Mouse (Mus musculus): ENCODE data around the gene Brd1. TPM values are rescaled to one million over a fixed set of nuclear protein-coding genes. Genes with fewer than 3 reads are reported as not detected.
"Not testable (repeated sequence)": the region's sequence is repeated elsewhere in the genome, so short reads cannot be mapped to it uniquely, and the experiment has no call there.

Brd1 gene
- total and polyA plus RNA-seq, 2 experiments from 2014 or later = 9.9 to 36.8 TPM

DNA sequence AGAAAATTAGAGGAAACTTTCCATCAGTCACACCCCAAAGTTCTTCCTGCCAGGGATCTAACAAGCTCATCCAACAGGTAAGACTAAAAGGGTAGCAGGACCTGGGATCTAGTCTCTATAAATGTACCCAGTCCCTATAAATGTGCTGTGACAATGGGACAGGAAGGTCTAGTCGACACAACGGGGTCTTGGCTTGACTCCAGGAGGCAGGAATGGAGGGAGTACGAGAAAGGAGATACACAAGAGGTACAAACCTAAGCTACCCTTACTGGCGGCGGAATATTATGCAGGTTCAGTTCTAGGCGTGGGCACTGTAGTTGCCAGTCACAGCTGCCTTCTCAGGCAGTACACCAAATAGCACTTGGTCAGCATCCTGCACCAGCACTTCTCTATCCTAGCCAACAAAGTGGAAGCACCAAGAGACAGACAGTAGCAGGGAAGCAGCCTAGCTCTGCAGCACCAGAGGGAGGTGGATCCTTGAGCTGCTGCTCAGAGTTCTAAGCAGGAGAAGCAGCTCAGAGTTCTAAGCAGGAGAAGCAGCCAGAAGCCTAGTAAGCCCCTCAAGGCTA is 19.9 kb downstream of the Brd1 start:
- no peaks in the 10 kb centered on the region for H3K27me3 ChIP-seq (ENCODE audit: control insufficient read depth, insufficient read depth, low read length)
- H3K9ac ChIP-seq (replicated peaks; ENCODE audit: low read depth, low read length) = no peak overlapping the region
- H3K4me2 ChIP-seq (ENCODE audit: low read depth, low read length) = no peak overlapping the region
- 51% methylated on average over 6 of the region's 6 CpGs for WGBS
- no peaks in the 10 kb centered on the region for H3K9me3 ChIP-seq (replicated peaks; ENCODE audit: control insufficient read depth, low read length)
- ATAC-seq (ENCODE audit: insufficient read depth, low read depth) (no peak), DNase-seq (ENCODE audit: low spot score) (no peak)
- no peak overlapping the region for H3K27ac ChIP-seq (ENCODE audit: low read depth)
- H3K36me3 ChIP-seq (replicated peaks; ENCODE audit: control insufficient read depth, insufficient read depth, low read length) = peaks cover 89% of the 10 kb centered on the region
- TF ChIP-seq CTCF (IDR thresholded peaks at IDR 0.05; ENCODE audit: low read depth) = no peak
- no peak for TF ChIP-seq EP300 (IDR thresholded peaks at IDR 0.05; ENCODE audit: low read depth)
- H3K4me1 ChIP-seq (ENCODE audit: control insufficient read depth, insufficient read depth) = no peaks in the 10 kb centered on the region
- H3K4me3 ChIP-seq (ENCODE audit: low read depth, low read length) = no peak overlapping the region

DNA sequence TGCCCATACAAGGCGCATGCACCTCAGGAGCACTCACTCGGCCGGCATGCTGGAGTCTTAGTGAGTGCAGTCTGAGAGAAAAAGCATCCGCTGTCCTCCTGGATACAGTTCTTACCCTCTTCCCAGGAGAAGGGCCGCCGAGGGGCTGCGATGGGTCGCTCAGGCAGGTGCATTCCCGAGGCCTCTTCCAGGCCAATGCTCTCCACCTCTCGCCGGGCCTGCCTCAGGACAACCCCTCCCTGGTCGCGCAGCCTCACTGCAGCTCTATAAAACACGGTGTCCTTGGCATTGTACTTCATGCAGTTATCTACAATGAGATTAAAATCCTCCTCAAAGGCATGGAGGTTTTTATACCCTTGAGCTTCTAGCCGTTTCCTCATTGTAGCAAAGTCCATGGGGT is 21.5 kb downstream of the Brd1 start:
- Histone ChIP-seq H3K4me1 (ENCODE audit: control insufficient read depth, insufficient read depth) (no peaks in the 10 kb centered on the region), H3K4me2 (ENCODE audit: low read depth, low read length) (no peak overlapping the region), H3K4me3 (ENCODE audit: low read depth, low read length) (no peak overlapping the region), H3K27ac (ENCODE audit: low read depth) (no peak overlapping the region), H3K36me3 (replicated peaks; ENCODE audit: control insufficient read depth, insufficient read depth, low read length) (peaks cover 93% of the 10 kb centered on the region), H3K9ac (replicated peaks; ENCODE audit: low read depth, low read length) (no peak overlapping the region), H3K9me3 (replicated peaks; ENCODE audit: control insufficient read depth, low read length) (no peaks in the 10 kb centered on the region), H3K27me3 (ENCODE audit: control insufficient read depth, insufficient read depth, low read length) (no peaks in the 10 kb centered on the region)
- no peak for ATAC-seq (ENCODE audit: insufficient read depth, low read depth)
- TF ChIP-seq EP300 (IDR thresholded peaks at IDR 0.05; ENCODE audit: low read depth) (no peak), CTCF (IDR thresholded peaks at IDR 0.05; ENCODE audit: low read depth) (no peak)
- DNase-seq (ENCODE audit: low spot score) = no peak
- WGBS = 88% methylated on average over 15 of the region's 15 CpGs

DNA sequence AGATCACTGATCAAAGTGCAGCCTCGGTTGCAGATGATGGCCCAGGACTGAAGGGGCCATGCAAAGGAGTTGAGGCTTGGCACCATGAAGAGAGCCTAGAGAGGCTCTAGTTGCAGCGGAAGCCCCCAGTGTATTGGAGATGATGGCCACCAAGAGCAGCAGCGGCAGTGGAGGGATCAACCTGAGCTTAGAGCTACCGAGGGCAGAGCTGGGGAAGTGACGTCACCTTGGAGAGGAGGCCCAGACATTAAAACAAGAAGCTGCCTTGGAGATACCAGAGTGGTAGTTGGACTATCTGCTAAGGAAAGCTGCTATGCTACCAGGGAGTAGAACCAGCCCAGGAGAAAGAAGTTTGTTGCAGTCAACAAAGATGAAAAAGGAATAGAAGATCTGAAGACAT is 24.2 kb downstream of the Brd1 start:
- Histone ChIP-seq H3K4me1 (ENCODE audit: control insufficient read depth, insufficient read depth) (no peaks in the 10 kb centered on the region), H3K36me3 (replicated peaks; ENCODE audit: control insufficient read depth, insufficient read depth, low read length) (peaks cover 97% of the 10 kb centered on the region), H3K4me2 (ENCODE audit: low read depth, low read length) (no peak overlapping the region), H3K9me3 (replicated peaks; ENCODE audit: control insufficient read depth, low read length) (no peaks in the 10 kb centered on the region), H3K4me3 (ENCODE audit: low read depth, low read length) (no peak overlapping the region), H3K27ac (ENCODE audit: low read depth) (no peak overlapping the region), H3K27me3 (ENCODE audit: control insufficient read depth, insufficient read depth, low read length) (no peaks in the 10 kb centered on the region), H3K9ac (replicated peaks; ENCODE audit: low read depth, low read length) (no peak overlapping the region)
- no peak for TF ChIP-seq EP300 (IDR thresholded peaks at IDR 0.05; ENCODE audit: low read depth)
- TF ChIP-seq CTCF (IDR thresholded peaks at IDR 0.05; ENCODE audit: low read depth) = no peak
- 87% methylated on average over 5 of the region's 5 CpGs for WGBS
- no peak for DNase-seq (ENCODE audit: low spot score)
- no peak for ATAC-seq (ENCODE audit: insufficient read depth, low read depth)

DNA sequence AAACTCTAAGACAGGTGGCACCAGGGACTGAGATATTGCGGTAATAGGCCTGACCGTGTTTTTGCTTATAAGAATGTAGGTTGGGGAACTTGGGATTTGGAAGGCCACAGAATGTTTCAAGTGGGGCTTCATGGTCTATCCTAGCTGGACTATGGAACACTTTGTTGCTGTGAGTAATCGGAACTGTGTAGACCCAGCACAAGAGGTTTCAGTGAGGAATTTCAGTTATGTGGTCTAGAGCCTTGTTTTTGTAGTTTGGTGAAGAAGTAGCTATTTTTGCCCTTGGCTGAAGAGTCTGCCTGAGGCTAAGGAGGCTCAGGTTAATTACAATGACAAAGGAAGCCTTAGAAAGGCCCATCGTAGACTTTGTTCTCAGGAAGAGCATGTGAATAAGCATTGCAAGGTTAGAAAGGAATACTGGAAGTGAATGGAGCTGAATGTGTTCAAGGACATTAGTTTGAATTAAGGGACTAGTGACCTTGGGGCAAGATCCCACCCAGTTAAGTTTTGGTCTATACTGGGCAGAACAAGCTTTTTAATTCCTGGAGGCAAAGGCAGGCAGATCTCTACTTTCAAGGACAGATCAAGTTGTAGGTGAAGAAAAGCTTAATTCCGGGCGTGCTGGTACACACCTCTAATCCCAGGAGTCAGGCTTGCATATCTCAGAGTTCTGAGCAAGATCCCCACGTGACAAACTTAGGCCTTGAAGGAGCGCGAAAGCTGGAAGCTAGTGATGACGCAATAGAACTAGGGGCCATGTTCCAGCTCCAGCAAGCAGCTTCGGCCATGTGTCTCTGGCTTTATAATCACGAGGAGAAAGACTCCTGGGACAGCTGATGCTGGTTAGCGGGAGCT is 25.1 kb downstream of the Brd1 start:
- Histone ChIP-seq H3K4me2 (ENCODE audit: low read depth, low read length) (no peak overlapping the region), H3K27me3 (ENCODE audit: control insufficient read depth, insufficient read depth, low read length) (no peaks in the 10 kb centered on the region)
- no peak for ATAC-seq (ENCODE audit: insufficient read depth, low read depth)

DNA sequence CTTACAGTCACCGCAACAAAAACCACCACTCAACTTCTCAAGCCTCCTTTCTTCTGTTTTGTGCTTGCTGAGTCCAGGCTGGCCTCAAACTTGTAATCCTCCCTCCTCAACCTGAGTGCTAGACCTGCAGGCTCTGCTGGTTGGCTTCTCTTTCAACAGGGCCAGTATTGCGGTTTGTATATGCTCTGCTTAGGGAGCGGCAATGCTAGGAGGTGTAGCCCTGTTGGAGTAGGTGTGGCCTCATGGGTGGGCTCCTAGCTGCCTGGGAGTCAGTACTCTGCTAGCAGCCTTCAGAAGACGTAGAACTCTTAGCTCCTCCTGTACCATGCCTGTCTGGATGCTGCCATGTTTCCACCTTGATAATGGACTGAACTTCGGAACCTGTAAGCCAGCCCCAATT is 25.8 kb downstream of the Brd1 start:
- Histone ChIP-seq H3K9me3 (replicated peaks; ENCODE audit: control insufficient read depth, low read length) (no peaks in the 10 kb centered on the region), H3K27ac (ENCODE audit: low read depth) (no peak overlapping the region), H3K27me3 (ENCODE audit: control insufficient read depth, insufficient read depth, low read length) (no peaks in the 10 kb centered on the region), H3K4me2 (ENCODE audit: low read depth, low read length) (no peak overlapping the region), H3K4me1 (ENCODE audit: control insufficient read depth, insufficient read depth) (no peaks in the 10 kb centered on the region), H3K4me3 (ENCODE audit: low read depth, low read length) (no peak overlapping the region), H3K36me3 (replicated peaks; ENCODE audit: control insufficient read depth, insufficient read depth, low read length) (peaks cover 99% of the 10 kb centered on the region), H3K9ac (replicated peaks; ENCODE audit: low read depth, low read length) (no peak overlapping the region)
- no peak for TF ChIP-seq EP300 (IDR thresholded peaks at IDR 0.05; ENCODE audit: low read depth)
- no peak for TF ChIP-seq CTCF (IDR thresholded peaks at IDR 0.05; ENCODE audit: low read depth)
- ATAC-seq (ENCODE audit: insufficient read depth, low read depth) (no peak), DNase-seq (ENCODE audit: low spot score) (no peak)
- WGBS = 93% methylated on average over 5 of the region's 5 CpGs

More for the DNA sequence above, 25.1 kb downstream of the Brd1 start:
- Histone ChIP-seq H3K4me3 (ENCODE audit: low read depth, low read length) (no peak overlapping the region), H3K9me3 (replicated peaks; ENCODE audit: control insufficient read depth, low read length) (no peaks in the 10 kb centered on the region), H3K4me1 (ENCODE audit: control insufficient read depth, insufficient read depth) (no peaks in the 10 kb centered on the region), H3K27ac (ENCODE audit: low read depth) (no peak overlapping the region), H3K9ac (replicated peaks; ENCODE audit: low read depth, low read length) (no peak overlapping the region), H3K36me3 (replicated peaks; ENCODE audit: control insufficient read depth, insufficient read depth, low read length) (peaks cover 99% of the 10 kb centered on the region)
- DNase-seq (ENCODE audit: low spot score) = no peak
- TF ChIP-seq EP300 (IDR thresholded peaks at IDR 0.05; ENCODE audit: low read depth) (no peak), CTCF (IDR thresholded peaks at IDR 0.05; ENCODE audit: low read depth) (no peak)
- 79% methylated on average over 13 of the region's 13 CpGs for WGBS

DNA sequence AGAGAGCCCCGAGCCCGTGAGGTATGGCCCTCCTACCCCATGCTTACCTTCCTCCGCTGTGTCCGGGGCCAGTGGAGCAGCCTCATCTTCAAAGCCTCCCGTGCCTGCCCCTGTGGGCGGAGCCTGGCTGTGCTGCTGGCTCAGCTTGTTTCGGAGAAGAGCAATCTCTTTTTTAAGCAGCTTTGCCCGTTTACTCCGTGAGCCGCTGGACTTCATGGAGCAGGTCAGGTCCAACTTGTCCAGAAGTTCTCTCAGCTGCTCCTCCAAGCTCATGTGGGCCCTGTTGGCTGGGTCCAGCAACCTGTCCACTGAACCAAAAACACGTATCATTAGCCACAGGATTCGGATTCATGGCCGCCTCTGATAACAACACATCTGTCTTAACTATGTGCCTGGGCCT is 27.0 kb downstream of the Brd1 start:
- not testable (repeated sequence) for DNase-seq (ENCODE audit: low spot score); ATAC-seq (ENCODE audit: insufficient read depth, low read depth); H3K4me2 ChIP-seq (ENCODE audit: low read depth, low read length); H3K27ac ChIP-seq (ENCODE audit: low read depth); H3K4me3 ChIP-seq (ENCODE audit: low read depth, low read length); H3K9me3 ChIP-seq (replicated peaks; ENCODE audit: control insufficient read depth, low read length); H3K9ac ChIP-seq (replicated peaks; ENCODE audit: low read depth, low read length); H3K4me1 ChIP-seq (ENCODE audit: control insufficient read depth, insufficient read depth); H3K27me3 ChIP-seq (ENCODE audit: control insufficient read depth, insufficient read depth, low read length)
- WGBS = 80% methylated on average over 13 of the region's 13 CpGs
- H3K36me3 ChIP-seq (replicated peaks; ENCODE audit: control insufficient read depth, insufficient read depth, low read length) = peaks cover 92% of the 10 kb centered on the region

All from heart, postnatal 0 days (tissue).